Mouse (Mus musculus) G1E (cell line): ENCODE results near the gene Eif1.

Source experiments
- CTCF ChIP-seq: IDR thresholded peaks from 2 replicates; pipeline ENCODE4 v1.5.1; 2012; ENCODE audit warnings: low read depth, low read length, inconsistent platforms, mixed read lengths
- GATA2 ChIP-seq: IDR thresholded peaks from 2 replicates; pipeline ENCODE4 v1.6.1; 2012; ENCODE audit warnings: low read depth, low read length, inconsistent platforms, borderline replicate concordance
- POLR2AphosphoS5 ChIP-seq: IDR thresholded peaks from 2 replicates; pipeline ENCODE4 v1.6.1; 2012; ENCODE audit warnings: low read depth, low read length, inconsistent platforms; ENCODE audit not compliant: insufficient replicate concordance
- TAL1 ChIP-seq: conservative IDR thresholded peaks from 2 replicates; pipeline ENCODE4 v1.6.1; 2012; ENCODE audit warnings: low read depth, low read length, inconsistent platforms, mixed read lengths

DNA sequence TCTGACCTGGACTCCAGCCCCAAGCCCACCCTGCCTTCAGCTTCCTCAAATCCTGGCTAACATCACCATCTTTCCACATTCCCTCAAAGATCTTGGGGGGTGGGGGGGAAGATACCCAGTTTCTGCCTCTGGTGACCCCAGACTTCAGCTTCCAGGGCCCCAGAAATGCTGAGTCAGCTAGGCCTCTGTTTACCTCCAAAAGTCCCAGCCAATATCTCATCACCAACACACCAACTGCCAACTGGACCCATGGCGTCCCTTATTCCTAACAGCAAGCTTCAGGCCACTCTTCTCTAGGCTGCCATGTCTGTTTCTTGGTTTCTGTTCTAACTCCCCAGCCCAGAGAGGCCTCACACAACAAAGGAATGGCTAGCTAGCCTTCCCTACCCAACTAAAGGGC, 47.8 kb upstream of the Eif1 start:
- no peak for TF ChIP-seq CTCF
- no peak for TF ChIP-seq TAL1
- no peak for TF ChIP-seq POLR2AphosphoS5
- TF ChIP-seq GATA2, result no peak
